Mouse (Mus musculus) CH12.LX (cell line): ENCODE results near the gene Hspa12a.

Experiments used
- ELF1 ChIP-seq: IDR thresholded peaks from 2 replicates; pipeline ENCODE4 v1.6.1; 2014; ENCODE audit warnings: low read depth, mild to moderate bottlenecking, inconsistent platforms, low read length, improper control_type of control experiment
- EP300 ChIP-seq: IDR thresholded peaks from 2 replicates; pipeline ENCODE4 v1.6.1; 2011; ENCODE audit warnings: low read length, improper control_type of control experiment
- NELFE ChIP-seq: IDR thresholded peaks from 2 replicates; pipeline ENCODE4 v1.6.1; 2011; ENCODE audit warnings: low read depth, low read length, improper control_type of control experiment

- peak; percentile 40; the same call in 1 of the 2 replicates for TF ChIP-seq EP300
- peak; percentile 19; the same call in 1 of the 2 replicates for TF ChIP-seq ELF1
- peak; percentile 70 for TF ChIP-seq NELFE
Measured at GRCm38 (mm10) chr19:58942841-58943828, at the start of gene Hspa12a, which contains the start of gene Eno4.
